In the genomic region with DNA sequence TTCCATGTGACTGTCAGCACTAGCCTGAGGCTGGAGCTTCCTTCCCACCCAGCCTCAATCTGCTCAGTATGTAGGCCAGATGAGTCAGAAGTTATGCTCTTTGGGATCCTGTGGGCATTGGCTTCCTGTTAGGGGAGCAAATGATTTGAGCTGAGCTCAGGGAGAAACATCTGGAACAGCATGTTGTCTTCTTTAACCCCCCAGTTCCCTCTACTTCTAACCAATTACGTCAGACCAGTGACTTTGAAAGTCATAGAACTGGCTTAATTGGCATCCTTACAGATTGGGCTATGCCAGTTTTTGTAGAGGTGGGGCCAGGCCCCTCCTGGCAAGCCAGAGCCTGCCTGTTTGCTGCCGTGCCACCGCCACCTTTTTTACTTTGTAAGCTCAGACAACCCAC, we compare ENCODE assay signal across 15 mouse cellular contexts. TPM values are rescaled to one million over a fixed set of nuclear protein-coding genes. Genes with fewer than 3 reads are reported as not detected.
DNase-seq lines count a peak whose midpoint lies in the region; ATAC-seq and TF ChIP-seq lines count a peak whose summit lies in the region.
"Had no signal": no experiment of that assay in that cellular context is flagged by ENCODE, and none has a peak within 500 bp of the region (broad histone marks: within the 10 kb centered on the region; RNA-seq: fewer than 3 reads in every experiment).

No protein-coding gene starts in this region.

- no peak for ATAC-seq in liver, postnatal 0 days
- ATAC-seq: activated CD4-positive, CD25-positive, alpha-beta regulatory T cell, adult 4 months had no signal

- peaks cover 35% of the 10 kb centered on the region for H3K4me1 ChIP-seq in liver, adult 2 months (ENCODE audit: control insufficient read depth, insufficient read depth, low read length)
- H3K4me1 ChIP-seq in liver, postnatal 0 days (ENCODE audit: insufficient read depth), result peaks cover 32% of the 10 kb centered on the region

- DNase-seq in heart, adult 18-20 months, result peak; percentile 55 to 81
- no peak for DNase-seq in heart, postnatal 25 days (ENCODE audit: low spot score)
- DNase-seq in liver, adult 2 months (ENCODE audit: extremely low read depth, low read depth, low spot score), result peak; percentile 64
- DNase-seq in liver, postnatal 0 days, result no peak
- peak; percentile 32 for DNase-seq in adipocyte (ENCODE audit: low spot score)
- no peak for DNase-seq in layer of hippocampus, adult 8-10 months (ENCODE audit: low spot score in 2 of 2)
- no peak for DNase-seq in retina, postnatal 1 day
- DNase-seq: cerebellum, adult 2 months; kidney, postnatal 4 days; lung, postnatal 36 days had no signal

- peak overlapping the region; percentile 45 for H3K27ac ChIP-seq in liver, adult 2 months (replicated peaks; ENCODE audit: insufficient read depth, low read depth, low read length)
- H3K27ac ChIP-seq in liver, postnatal 0 days (ENCODE audit: low read depth), result no peak overlapping the region
- peak overlapping the region; percentile 48 for H3K27ac ChIP-seq in macrophage

- H3K9me3 ChIP-seq in liver, postnatal 0 days (ENCODE audit: low read length), result no peaks in the 10 kb centered on the region

- no peaks in the 10 kb centered on the region for H3K36me3 ChIP-seq in liver, adult 2 months (ENCODE audit: control insufficient read depth, insufficient read depth, low read length)
- 0 out of 2 replicates have a peak, but pooled peaks cover 2% of the 10 kb centered on the region for H3K36me3 ChIP-seq in liver, postnatal 0 days (replicated peaks; ENCODE audit: insufficient read depth, low read length)
- H3K36me3 ChIP-seq in macrophage (ENCODE audit: inconsistent target), result no peaks in the 10 kb centered on the region

- no peak overlapping the region for H3K4me2 ChIP-seq in liver, postnatal 0 days (ENCODE audit: low read depth, low read length)

- H3K79me2 ChIP-seq in liver, adult 2 months (ENCODE audit: control insufficient read depth, insufficient read depth, low read length), result peaks cover 54% of the 10 kb centered on the region
- peaks cover 62% of the 10 kb centered on the region; the same call in 1 of the 2 replicates for H3K79me2 ChIP-seq in macrophage (ENCODE audit: inconsistent target)

- WGBS in liver, adult 2 months, result 24% methylated on average over 3 of the region's 3 CpGs
- WGBS in liver, postnatal 0 days (ENCODE audit: insufficient replicate concordance), result 82% methylated on average over 3 of the region's 3 CpGs
- 83% methylated on average over 3 of the region's 3 CpGs for WGBS in macrophage (ENCODE audit: missing documents)

- TF ChIP-seq POLR2A in liver, adult 2 months (IDR thresholded peaks at IDR 0.05; ENCODE audit: extremely low read depth, insufficient read depth, low read length), result no peak

- TF ChIP-seq EP300 in liver, postnatal 0 days (IDR thresholded peaks at IDR 0.05; ENCODE audit: low read depth), result no peak

- TF ChIP-seq CTCF in liver, adult 2 months (IDR thresholded peaks at IDR 0.05; ENCODE audit: low read depth, low read length), result no peak
- no peak for TF ChIP-seq CTCF in liver, postnatal 0 days (IDR thresholded peaks at IDR 0.05; ENCODE audit: low read depth)

- H3K4me3 ChIP-seq in liver, adult 2 months (ENCODE audit: insufficient read depth, low read depth, low read length), result no peak overlapping the region
- H3K4me3 ChIP-seq in liver, postnatal 0 days (ENCODE audit: low read depth, low read length), result no peak overlapping the region
- no peak overlapping the region for H3K4me3 ChIP-seq in macrophage (ENCODE audit: inconsistent target)

- intact Hi-C loops in heart, postnatal 25 days (cut with DNase I), result loop anchor here (2.0 kb wide), 1 partner anchor 28 kb away; a partner anchor contains a TSS

- no peak overlapping the region for H3K9ac ChIP-seq in liver, adult 2 months (ENCODE audit: low read depth, low read length)
- no peak overlapping the region for H3K9ac ChIP-seq in liver, postnatal 0 days (replicated peaks)

- no peaks in the 10 kb centered on the region for H3K27me3 ChIP-seq in liver, adult 2 months (ENCODE audit: control insufficient read depth, insufficient read depth, low read length)
- no peaks in the 10 kb centered on the region for H3K27me3 ChIP-seq in liver, postnatal 0 days (ENCODE audit: insufficient read depth, low read length)

RNA-seq across cellular contexts. Expression of a gene that starts 4.1 kb away (rescaled TPM):
- 10 to 100 TPM; 11.5 to 11.9 TPM for total RNA-seq in heart, adult 18-20 months (2021)
- 10 to 100 TPM in 1 of 2 experiments, 1 to 10 TPM in 1; 9.3 to 10.9 TPM for total RNA-seq in heart, postnatal 25 days (2021)
- 23.4 and 23.6 TPM in 2 replicates for total RNA-seq in liver, adult 2 months (2014; rRNA removed)
- 18.5 and 22.9 TPM in 2 replicates for polyA plus RNA-seq in liver, adult 2 months (2012; rRNA removed)
- polyA plus RNA-seq in liver, postnatal 0 days (2015; fragmentation: Nextera tagmentation; extraction: Ambion mirVana), result 5.6 and 7.0 TPM in 2 replicates
- total RNA-seq in macrophage (2018; cell fraction: chromatin; rRNA removed), result 10 to 100 TPM; 20.1 to 91.9 (median 38.6) TPM
- total RNA-seq in macrophage (2018; cell fraction: cytosol; rRNA removed), result 10 to 100 TPM in 25 of 26 experiments, 1 to 10 TPM in 1; 9.3 to 29.4 (median 18.4) TPM
- 10 to 100 TPM; 14.5 to 65.4 (median 28.4) TPM for total RNA-seq in macrophage (2018; cell fraction: nucleus; rRNA removed)
- 9.4 to 23.8 TPM (median 16.5 TPM) in 3 replicates for polyA plus RNA-seq in macrophage (2018)
- 10 to 100 TPM; 26.7 to 31.7 (median 28.8) TPM for total RNA-seq in layer of hippocampus, adult 8-10 months (2022)

RNA-seq across cellular contexts. Expression of a gene that starts 27.3 kb away (rescaled TPM):
- 1 to 10 TPM; 5.7 to 5.9 TPM for total RNA-seq in heart, adult 18-20 months (2021)
- total RNA-seq in heart, postnatal 25 days (2021), result 1 to 10 TPM; 3.8 to 7.4 TPM
- total RNA-seq in liver, adult 2 months (2014; rRNA removed), result 1.4 and 1.7 TPM in 2 replicates
- 2.3 and 2.5 TPM in 2 replicates for polyA plus RNA-seq in liver, adult 2 months (2012; rRNA removed)
- polyA plus RNA-seq in liver, postnatal 0 days (2015; fragmentation: Nextera tagmentation; extraction: Ambion mirVana), result 1.8 and 2.0 TPM in 2 replicates
- total RNA-seq in macrophage (2018; cell fraction: chromatin; rRNA removed), result 1 to 10 TPM in 12 of 26 experiments, under 1 TPM in 7, not detected in 7; 0.44 to 4.1 (median 1.3) TPM
- 1 to 10 TPM; 1.1 to 5.2 (median 2.6) TPM for total RNA-seq in macrophage (2018; cell fraction: cytosol; rRNA removed)
- 1 to 10 TPM in 16 of 26 experiments, under 1 TPM in 7, not detected in 3; 0.30 to 3.1 (median 1.4) TPM for total RNA-seq in macrophage (2018; cell fraction: nucleus; rRNA removed)
- 2.2 to 3.4 TPM (median 2.2 TPM) in 3 replicates for polyA plus RNA-seq in macrophage (2018)
- total RNA-seq in layer of hippocampus, adult 8-10 months (2022), result 1 to 10 TPM; 3.1 to 5.8 (median 4.9) TPM

RNA-seq across cellular contexts. Expression of a gene that starts 30.5 kb away (rescaled TPM):
- 10 to 100 TPM; 33.4 to 38.3 TPM for total RNA-seq in heart, adult 18-20 months (2021)
- total RNA-seq in heart, postnatal 25 days (2021), result 10 to 100 TPM; 40.0 to 43.9 TPM
- total RNA-seq in liver, adult 2 months (2014; rRNA removed), result 4.3 and 4.6 TPM in 2 replicates
- polyA plus RNA-seq in liver, adult 2 months (2012; rRNA removed), result 10.0 and 12.2 TPM in 2 replicates
- polyA plus RNA-seq in liver, postnatal 0 days (2015; fragmentation: Nextera tagmentation; extraction: Ambion mirVana), result 8.5 and 8.8 TPM in 2 replicates
- total RNA-seq in macrophage (2018; cell fraction: chromatin; rRNA removed), result 10 to 100 TPM in 25 of 26 experiments, 1 to 10 TPM in 1; 8.0 to 47.6 (median 27.0) TPM
- total RNA-seq in macrophage (2018; cell fraction: cytosol; rRNA removed), result 10 to 100 TPM; 17.8 to 30.3 (median 26.7) TPM
- 10 to 100 TPM; 10.2 to 39.1 (median 18.5) TPM for total RNA-seq in macrophage (2018; cell fraction: nucleus; rRNA removed)
- 22.6 to 31.7 TPM (median 29.8 TPM) in 3 replicates for polyA plus RNA-seq in macrophage (2018)
- 10 to 100 TPM; 57.6 to 66.7 (median 63.6) TPM for total RNA-seq in layer of hippocampus, adult 8-10 months (2022)

RNA-seq across cellular contexts. Expression of a gene that starts 30.6 kb away (rescaled TPM):
- total RNA-seq in heart, adult 18-20 months (2021), result 1 to 10 TPM; 3.5 to 5.2 TPM
- 1 to 10 TPM; 5.0 to 5.3 TPM for total RNA-seq in heart, postnatal 25 days (2021)
- 4.0 and 4.5 TPM in 2 replicates for total RNA-seq in liver, adult 2 months (2014; rRNA removed)
- polyA plus RNA-seq in liver, adult 2 months (2012; rRNA removed), result 6.5 and 9.3 TPM in 2 replicates
- 0.36 and 0.52 TPM in 2 replicates for polyA plus RNA-seq in liver, postnatal 0 days (2015; fragmentation: Nextera tagmentation; extraction: Ambion mirVana)
- 1 to 10 TPM; 1.6 to 7.5 (median 5.4) TPM for total RNA-seq in macrophage (2018; cell fraction: chromatin; rRNA removed)
- 1 to 10 TPM in 9 of 26 experiments, under 1 TPM in 17; 0.38 to 1.4 (median 0.79) TPM for total RNA-seq in macrophage (2018; cell fraction: cytosol; rRNA removed)
- 1 to 10 TPM; 1.6 to 7.6 (median 3.6) TPM for total RNA-seq in macrophage (2018; cell fraction: nucleus; rRNA removed)
- 0.62 to 1.1 TPM (median 1.0 TPM) in 3 replicates for polyA plus RNA-seq in macrophage (2018)
- total RNA-seq in layer of hippocampus, adult 8-10 months (2022), result 10 to 100 TPM; 13.8 to 18.5 (median 15.4) TPM

RNA-seq across cellular contexts. Expression of a gene that starts 45.5 kb away (rescaled TPM):
- under 1 TPM in 1 of 2 experiments, not detected in 1; 0.15 TPM for total RNA-seq in heart, adult 18-20 months (2021)
- not detected for total RNA-seq in heart, postnatal 25 days (2021)
- 0.47 TPM in 1 of 2 replicates, not detected in the other for total RNA-seq in liver, adult 2 months (2014; rRNA removed)
- polyA plus RNA-seq in liver, adult 2 months (2012; rRNA removed), result not detected in 2 replicates
- 0.58 and 1.3 TPM in 2 replicates for polyA plus RNA-seq in liver, postnatal 0 days (2015; fragmentation: Nextera tagmentation; extraction: Ambion mirVana)
- total RNA-seq in macrophage (2018; cell fraction: chromatin; rRNA removed), result 100 to 1,000 TPM in 1 of 26 experiments, 10 to 100 TPM in 21, 1 to 10 TPM in 4; 5.0 to 109 (median 19.2) TPM
- 100 to 1,000 TPM in 7 of 26 experiments, 10 to 100 TPM in 16, 1 to 10 TPM in 3; 6.2 to 178 (median 25.6) TPM for total RNA-seq in macrophage (2018; cell fraction: cytosol; rRNA removed)
- total RNA-seq in macrophage (2018; cell fraction: nucleus; rRNA removed), result 100 to 1,000 TPM in 8 of 26 experiments, 10 to 100 TPM in 18; 12.8 to 152 (median 30.9) TPM
- 9.4 to 10.8 TPM (median 9.9 TPM) in 3 replicates for polyA plus RNA-seq in macrophage (2018)
- total RNA-seq in layer of hippocampus, adult 8-10 months (2022), result under 1 TPM in 2 of 4 experiments, not detected in 2; 0.65 to 0.93 TPM
- polyA plus RNA-seq: embryonic facial prominence, embryonic 11.5 days; hindbrain, embryonic 11.5 days; stomach, embryonic 14.5 days had no signal

Comparison
In these comparisons a context has a peak if more than half of its experiments do, and no peak if none do; other contexts are left out.
1. DNase-seq: peak in heart, adult 18-20 months (2 of 2), liver, adult 2 months (single experiment) and adipocyte (single experiment); none in heart, postnatal 25 days (single experiment), liver, postnatal 0 days (single experiment), layer of hippocampus, adult 8-10 months (0 of 2) and retina, postnatal 1 day (single experiment).